ENCODE assay signal across 10 mouse cellular contexts in the genomic region with DNA sequence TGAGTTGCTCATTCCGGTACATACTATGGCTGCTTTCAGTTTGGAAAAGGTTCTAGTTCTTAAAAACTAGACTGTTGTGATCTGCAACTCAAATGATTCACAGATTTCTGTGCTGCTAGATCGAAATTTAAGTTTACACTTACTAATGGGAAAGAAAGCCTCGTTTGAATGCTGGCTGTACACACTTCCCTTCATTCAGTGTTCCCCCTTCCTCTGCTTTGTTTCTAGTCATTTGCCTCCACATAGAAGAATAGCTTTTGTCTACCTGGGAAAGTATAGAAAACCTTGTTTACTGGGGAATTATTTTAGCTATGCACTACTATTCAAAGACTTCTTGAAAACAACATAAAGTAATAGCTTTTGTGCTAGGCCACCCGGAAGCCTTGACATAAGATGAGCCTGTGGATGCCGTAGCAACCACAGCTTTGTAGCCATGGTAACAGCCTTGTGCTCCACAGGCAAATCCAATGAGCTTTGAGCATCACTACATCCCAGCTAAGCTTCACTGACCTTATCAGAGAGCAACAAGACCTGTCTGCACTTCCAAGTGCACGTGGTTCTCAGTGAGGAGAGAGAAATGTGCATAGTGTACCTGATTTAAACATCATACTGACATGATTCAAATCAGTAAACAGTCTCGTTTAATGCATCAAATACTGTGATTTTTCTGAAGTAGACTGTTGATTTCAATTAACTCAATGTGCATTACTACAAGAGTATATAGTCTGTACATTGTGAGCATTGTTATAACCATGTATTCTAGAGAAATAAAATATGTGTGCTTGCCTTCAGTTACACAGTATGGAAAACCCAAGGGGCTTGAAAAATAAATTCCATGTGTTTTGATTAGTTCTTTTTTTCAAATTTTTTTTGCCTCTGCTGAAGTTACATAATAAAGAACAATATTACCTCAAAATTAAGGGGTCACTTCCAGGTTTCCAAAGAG.
DNase-seq lines count a peak whose midpoint lies in the region; ATAC-seq lines count a peak whose summit lies in the region.
"Had no signal": no experiment of that assay in that cellular context is flagged by ENCODE, and none has a peak within 500 bp of the region (broad histone marks: within the 10 kb centered on the region; RNA-seq: fewer than 3 reads in every experiment).

No protein-coding gene starts in this region.

- no peak overlapping the region for H3K4me3 ChIP-seq in hindbrain, embryonic 15.5 days
- no peak overlapping the region for H3K4me3 ChIP-seq in midbrain, embryonic 12.5 days
- H3K4me3 ChIP-seq: left cerebral cortex, adult 2 months; lung, embryonic 15.5 days had no signal

- peak; percentile 7 for DNase-seq in left cerebral cortex, adult 11 months (ENCODE audit: low spot score)
- DNase-seq in left cerebral cortex, postnatal 36 days (ENCODE audit: low spot score in 2 of 2) = no peak
- DNase-seq in telencephalon, adult 2 months (ENCODE audit: low read depth, low spot score) = peak; percentile 48
- no peak for DNase-seq in testis, postnatal 10 days (ENCODE audit: low spot score)
- DNase-seq in cerebellum, adult 18-20 months = no peak
- no peak for DNase-seq in liver

- H3K9me3 ChIP-seq in hindbrain, embryonic 15.5 days = no peaks in the 10 kb centered on the region
- no peaks in the 10 kb centered on the region for H3K9me3 ChIP-seq in midbrain, embryonic 12.5 days
- H3K9me3 ChIP-seq: lung, embryonic 15.5 days had no signal

- H3K4me2 ChIP-seq in hindbrain, embryonic 15.5 days = no peak overlapping the region
- H3K4me2 ChIP-seq in midbrain, embryonic 12.5 days (replicated peaks) = no peak overlapping the region
- H3K4me2 ChIP-seq: lung, embryonic 15.5 days had no signal

- H3K4me1 ChIP-seq in hindbrain, embryonic 15.5 days (replicated peaks) = peaks cover 10% of the 10 kb centered on the region
- peaks cover 4% of the 10 kb centered on the region for H3K4me1 ChIP-seq in midbrain, embryonic 12.5 days
- H3K4me1 ChIP-seq: lung, embryonic 15.5 days had no signal

- H3K36me3 ChIP-seq in hindbrain, embryonic 15.5 days = no peaks in the 10 kb centered on the region
- H3K36me3 ChIP-seq in midbrain, embryonic 12.5 days = no peaks in the 10 kb centered on the region
- H3K36me3 ChIP-seq: lung, embryonic 15.5 days had no signal

- H3K9ac ChIP-seq in hindbrain, embryonic 15.5 days = no peak overlapping the region
- H3K9ac ChIP-seq in midbrain, embryonic 12.5 days (replicated peaks) = no peak overlapping the region
- H3K9ac ChIP-seq: lung, embryonic 15.5 days had no signal

- peak overlapping the region; percentile 67 for H3K27ac ChIP-seq in hindbrain, embryonic 15.5 days (replicated peaks)
- H3K27ac ChIP-seq in midbrain, embryonic 12.5 days (replicated peaks) = 0 out of 2 replicates have a peak overlapping the region, but pooled peaks have one; percentile 30
- H3K27ac ChIP-seq: left cerebral cortex, adult 2 months; lung, embryonic 15.5 days had no signal

- 36% methylated on average over 7 of the region's 7 CpGs for WGBS in hindbrain, embryonic 15.5 days
- WGBS in midbrain, embryonic 12.5 days = 32% methylated on average over 7 of the region's 7 CpGs

- peak; percentile 98 for ATAC-seq in hindbrain, embryonic 15.5 days (ENCODE audit: low FRiP score, low read depth)
- ATAC-seq in midbrain, embryonic 12.5 days (ENCODE audit: low FRiP score, low read depth) = peak; percentile 98

- no peaks in the 10 kb centered on the region for H3K27me3 ChIP-seq in hindbrain, embryonic 15.5 days
- no peaks in the 10 kb centered on the region for H3K27me3 ChIP-seq in midbrain, embryonic 12.5 days
- H3K27me3 ChIP-seq: lung, embryonic 15.5 days had no signal

- intact Hi-C loops in left cerebral cortex, postnatal 36 days (cut with DNase I) = no loop called here

Comparison
In these comparisons a context has a peak if more than half of its experiments do, and no peak if none do; other contexts are left out.
1. DNase-seq: peak in left cerebral cortex, adult 11 months (single experiment) and telencephalon, adult 2 months (single experiment); none in left cerebral cortex, postnatal 36 days (0 of 2), testis, postnatal 10 days (single experiment), cerebellum, adult 18-20 months (0 of 2) and liver (single experiment).